Mouse (Mus musculus): ENCODE data around the gene Cdkal1. TPM values are rescaled to one million over a fixed set of nuclear protein-coding genes. Genes with fewer than 3 reads are reported as not detected.
A peak's percentile ranks its signal among the peaks of the same experiment; 100 is the strongest.

The Cdkal1 gene
- polyA plus RNA-seq, 1 experiment = 5.6 TPM

GRCm38 (mm10) chr13:29818314-29818713 is 37.2 kb downstream of the Cdkal1 start:
- Histone ChIP-seq H3K27me3 (ENCODE audit: control insufficient read depth, insufficient read depth, insufficient read length) (no peaks in the 10 kb centered on the region), H3ac (ENCODE audit: control insufficient read depth, insufficient read length) (no peak overlapping the region), H3K4me2 (ENCODE audit: low read depth) (no peak overlapping the region), H3K36me3 (ENCODE audit: control insufficient read depth, insufficient read depth) (peaks cover 4% of the 10 kb centered on the region), H3K4me3 (no peak overlapping the region), H3K79me2 (ENCODE audit: control insufficient read depth, insufficient read depth) (no peaks in the 10 kb centered on the region)
- no peak for TF ChIP-seq MAX (IDR thresholded peaks at IDR 0.05; ENCODE audit: low read depth)
- TF ChIP-seq USF1 (IDR thresholded peaks at IDR 0.05; ENCODE audit: low read depth) = no peak
- TF ChIP-seq TCF3 (IDR thresholded peaks at IDR 0.05; ENCODE audit: insufficient read length, low read depth) = no peak
- no peak for TF ChIP-seq TCF12 (IDR thresholded peaks at IDR 0.05; ENCODE audit: insufficient read depth, poor library complexity, severe bottlenecking)
- no peak for TF ChIP-seq SRF (IDR thresholded peaks at IDR 0.05; ENCODE audit: control insufficient read depth, insufficient read length, low read depth)
- TF ChIP-seq MYOG (IDR thresholded peaks at IDR 0.05; ENCODE audit: control insufficient read depth in 1 of 3, insufficient read depth in 1 of 3, insufficient read length in 2 of 3, low read depth in 2 of 3) = no peak
- no peak for TF ChIP-seq CEBPB (IDR thresholded peaks at IDR 0.05; ENCODE audit: insufficient read depth, poor library complexity, severe bottlenecking)
- TF ChIP-seq REST (IDR thresholded peaks at IDR 0.05; ENCODE audit: insufficient read depth, insufficient read length) = no peak
- TF ChIP-seq MYOD1 (IDR thresholded peaks at IDR 0.05; ENCODE audit: control insufficient read depth in 1 of 3, insufficient read length in 2 of 3, low read depth in 2 of 3) = no peak
- no peak for TF ChIP-seq POLR2AphosphoS2 (IDR thresholded peaks at IDR 0.05; ENCODE audit: insufficient read length, low read depth)
- no peak for TF ChIP-seq POLR2A (IDR thresholded peaks at IDR 0.05; ENCODE audit: insufficient read length, low read depth)
- no peak for TF ChIP-seq E2F4 (IDR thresholded peaks at IDR 0.05; ENCODE audit: insufficient read depth)

- no peaks in the 10 kb centered on the region for H3K36me3 ChIP-seq (ENCODE audit: control insufficient read depth, insufficient read depth)
- TF ChIP-seq MYOG (IDR thresholded peaks at IDR 0.05; ENCODE audit: control insufficient read depth in 1 of 3, insufficient read depth in 1 of 3, insufficient read length in 2 of 3, low read depth in 2 of 3) (no peak), SRF (IDR thresholded peaks at IDR 0.05; ENCODE audit: control insufficient read depth, insufficient read length, low read depth) (no peak), E2F4 (IDR thresholded peaks at IDR 0.05; ENCODE audit: insufficient read depth) (no peak), TCF12 (IDR thresholded peaks at IDR 0.05; ENCODE audit: insufficient read depth, poor library complexity, severe bottlenecking) (no peak), REST (IDR thresholded peaks at IDR 0.05; ENCODE audit: insufficient read depth, insufficient read length) (no peak), POLR2AphosphoS2 (IDR thresholded peaks at IDR 0.05; ENCODE audit: insufficient read length, low read depth) (no peak), USF1 (IDR thresholded peaks at IDR 0.05; ENCODE audit: low read depth) (no peak), POLR2A (IDR thresholded peaks at IDR 0.05; ENCODE audit: insufficient read length, low read depth) (no peak), TCF3 (IDR thresholded peaks at IDR 0.05; ENCODE audit: insufficient read length, low read depth) (no peak), CEBPB (IDR thresholded peaks at IDR 0.05; ENCODE audit: insufficient read depth, poor library complexity, severe bottlenecking) (no peak), MAX (IDR thresholded peaks at IDR 0.05; ENCODE audit: low read depth) (no peak), MYOD1 (IDR thresholded peaks at IDR 0.05; ENCODE audit: control insufficient read depth in 1 of 3, insufficient read length in 2 of 3, low read depth in 2 of 3) (no peak)
- no peak overlapping the region for H3K4me2 ChIP-seq (ENCODE audit: low read depth)
- H3K4me3 ChIP-seq = no peak overlapping the region
- no peak overlapping the region for H3ac ChIP-seq (ENCODE audit: control insufficient read depth, insufficient read length)
- no peaks in the 10 kb centered on the region for H3K27me3 ChIP-seq (ENCODE audit: control insufficient read depth, insufficient read depth, insufficient read length)
- no peaks in the 10 kb centered on the region for H3K79me2 ChIP-seq (ENCODE audit: control insufficient read depth, insufficient read depth)
Measured at GRCm38 (mm10) chr13:29810780-29811179, 44.7 kb downstream of the Cdkal1 start.

GRCm38 (mm10) chr13:29808383-29808782 is 47.1 kb downstream of the Cdkal1 start:
- no peak for TF ChIP-seq SRF (IDR thresholded peaks at IDR 0.05; ENCODE audit: control insufficient read depth, insufficient read length, low read depth)
- TF ChIP-seq MYOG (IDR thresholded peaks at IDR 0.05; ENCODE audit: control insufficient read depth in 1 of 3, insufficient read depth in 1 of 3, insufficient read length in 2 of 3, low read depth in 2 of 3) = no peak
- no peak for TF ChIP-seq POLR2A (IDR thresholded peaks at IDR 0.05; ENCODE audit: insufficient read length, low read depth)
- TF ChIP-seq E2F4 (IDR thresholded peaks at IDR 0.05; ENCODE audit: insufficient read depth) = no peak
- TF ChIP-seq USF1 (IDR thresholded peaks at IDR 0.05; ENCODE audit: low read depth) = no peak
- TF ChIP-seq TCF3 (IDR thresholded peaks at IDR 0.05; ENCODE audit: insufficient read length, low read depth) = no peak
- no peak for TF ChIP-seq MYOD1 (IDR thresholded peaks at IDR 0.05; ENCODE audit: control insufficient read depth in 1 of 3, insufficient read length in 2 of 3, low read depth in 2 of 3)
- no peak for TF ChIP-seq REST (IDR thresholded peaks at IDR 0.05; ENCODE audit: insufficient read depth, insufficient read length)
- TF ChIP-seq POLR2AphosphoS2 (IDR thresholded peaks at IDR 0.05; ENCODE audit: insufficient read length, low read depth) = no peak
- no peak for TF ChIP-seq CEBPB (IDR thresholded peaks at IDR 0.05; ENCODE audit: insufficient read depth, poor library complexity, severe bottlenecking)
- no peak for TF ChIP-seq TCF12 (IDR thresholded peaks at IDR 0.05; ENCODE audit: insufficient read depth, poor library complexity, severe bottlenecking)
- no peak for TF ChIP-seq MAX (IDR thresholded peaks at IDR 0.05; ENCODE audit: low read depth)
- Histone ChIP-seq H3ac (ENCODE audit: control insufficient read depth, insufficient read length) (no peak overlapping the region), H3K36me3 (ENCODE audit: control insufficient read depth, insufficient read depth) (no peaks in the 10 kb centered on the region), H3K79me2 (ENCODE audit: control insufficient read depth, insufficient read depth) (no peaks in the 10 kb centered on the region), H3K4me3 (no peak overlapping the region), H3K4me2 (ENCODE audit: low read depth) (no peak overlapping the region), H3K27me3 (ENCODE audit: control insufficient read depth, insufficient read depth, insufficient read length) (no peaks in the 10 kb centered on the region)

- TF ChIP-seq TCF12 (IDR thresholded peaks at IDR 0.05; ENCODE audit: insufficient read depth, poor library complexity, severe bottlenecking) (no peak), POLR2AphosphoS2 (IDR thresholded peaks at IDR 0.05; ENCODE audit: insufficient read length, low read depth) (no peak)
- no peak overlapping the region for H3K4me2 ChIP-seq (ENCODE audit: low read depth)
Measured at GRCm38 (mm10) chr13:29807930-29808329, 47.5 kb downstream of the Cdkal1 start.

GRCm38 (mm10) chr13:29806871-29807270 is 48.6 kb downstream of the Cdkal1 start:
- H3ac ChIP-seq (ENCODE audit: control insufficient read depth, insufficient read length) = no peak overlapping the region
- no peak overlapping the region for H3K4me2 ChIP-seq (ENCODE audit: low read depth)
- no peaks in the 10 kb centered on the region for H3K79me2 ChIP-seq (ENCODE audit: control insufficient read depth, insufficient read depth)
- no peaks in the 10 kb centered on the region for H3K27me3 ChIP-seq (ENCODE audit: control insufficient read depth, insufficient read depth, insufficient read length)
- H3K4me3 ChIP-seq = no peak overlapping the region
- no peaks in the 10 kb centered on the region for H3K36me3 ChIP-seq (ENCODE audit: control insufficient read depth, insufficient read depth)
- TF ChIP-seq MAX (IDR thresholded peaks at IDR 0.05; ENCODE audit: low read depth) = no peak
- TF ChIP-seq CEBPB (IDR thresholded peaks at IDR 0.05; ENCODE audit: insufficient read depth, poor library complexity, severe bottlenecking) = no peak
- TF ChIP-seq TCF3 (IDR thresholded peaks at IDR 0.05; ENCODE audit: insufficient read length, low read depth) = no peak
- no peak for TF ChIP-seq TCF12 (IDR thresholded peaks at IDR 0.05; ENCODE audit: insufficient read depth, poor library complexity, severe bottlenecking)
- TF ChIP-seq MYOD1 (IDR thresholded peaks at IDR 0.05; ENCODE audit: control insufficient read depth in 1 of 3, insufficient read length in 2 of 3, low read depth in 2 of 3) = peak in 1 of 3 experiments; percentile 3

More at GRCm38 (mm10) chr13:29807930-29808329, 47.5 kb downstream of the Cdkal1 start:
- Histone ChIP-seq H3ac (ENCODE audit: control insufficient read depth, insufficient read length) (no peak overlapping the region), H3K36me3 (ENCODE audit: control insufficient read depth, insufficient read depth) (no peaks in the 10 kb centered on the region), H3K27me3 (ENCODE audit: control insufficient read depth, insufficient read depth, insufficient read length) (no peaks in the 10 kb centered on the region), H3K79me2 (ENCODE audit: control insufficient read depth, insufficient read depth) (no peaks in the 10 kb centered on the region), H3K4me3 (no peak overlapping the region)

Data from myocyte (in vitro differentiated cells).